Mouse (Mus musculus) spleen, postnatal 36 days (tissue): ENCODE measurements at regions not wholly inside any gene's neighbourhood (a gene's known extent, or its start where the extent isn't known, plus 50 kb on each side); places are given as distances from the start of the nearest gene placed in this dataset.

ENCODE experiments used
- DNase-seq, 2 experiments: peaks; one replicate each; pipeline ENCODE4 v3.0.0; 2022; ENCODE audit warnings: low spot score in 2 of 2, mixed read lengths in 1 of 2

DNA sequence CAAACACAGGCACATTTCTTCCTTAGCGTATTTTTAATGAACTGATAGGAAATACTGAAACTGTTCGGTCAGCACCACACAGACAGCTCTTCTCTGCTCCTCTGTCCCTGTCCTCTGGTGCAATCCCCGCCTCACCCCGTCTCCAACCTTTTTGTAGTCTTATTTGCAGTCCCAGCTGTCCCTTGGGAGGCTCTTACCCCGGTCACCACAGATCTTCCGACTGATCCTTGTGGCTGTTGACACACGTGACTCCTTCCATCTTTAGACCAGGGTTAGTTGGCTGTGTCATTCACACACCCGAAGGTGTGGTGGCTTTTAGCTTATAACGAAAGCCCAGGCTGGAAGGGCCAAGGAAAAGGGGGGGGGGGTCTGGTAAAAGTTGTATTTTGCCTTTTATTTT, 56.4 kb downstream of the Cyp26a1 start:
- no peak for DNase-seq

DNA sequence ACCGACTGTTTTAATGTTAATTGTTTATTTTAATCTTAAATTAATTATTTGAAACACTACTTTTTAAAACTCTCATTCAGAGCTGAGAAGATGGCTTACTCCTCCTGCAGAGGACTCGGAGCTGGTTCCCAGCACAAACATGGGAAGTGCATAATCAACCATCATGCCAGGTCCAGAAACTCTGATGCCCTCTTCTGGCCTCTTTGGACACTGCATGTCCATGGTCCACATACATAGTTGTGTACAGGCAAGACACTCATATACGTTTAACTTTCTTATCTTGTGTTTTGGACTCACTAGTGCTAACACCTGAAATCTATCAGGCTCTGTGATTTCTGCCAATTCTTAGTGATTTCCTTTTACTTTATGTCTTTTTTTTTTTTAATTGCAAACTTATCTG, 57.8 kb downstream of the Cyp26a1 start:
- no peak for DNase-seq

DNA sequence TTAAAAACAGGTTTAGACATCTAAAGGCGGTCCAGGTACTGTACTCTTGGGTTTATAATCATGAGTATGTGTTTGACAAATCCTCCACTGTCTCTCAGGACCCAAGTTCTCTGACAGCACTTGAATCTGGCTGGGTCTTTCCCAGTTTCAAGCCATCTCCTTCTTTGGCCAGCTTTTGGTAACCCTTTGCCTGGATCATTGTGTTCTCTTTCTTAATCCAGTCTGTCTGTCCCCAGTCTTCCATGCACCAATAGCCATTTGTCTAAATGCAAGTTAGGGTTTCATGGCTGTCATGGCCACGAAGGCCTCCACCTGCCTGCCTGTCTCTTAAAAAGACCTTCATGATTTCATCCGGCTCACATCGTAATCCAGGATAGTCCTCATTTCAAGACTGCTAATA, 71.8 kb downstream of the Cyp26a1 start:
- no peak for DNase-seq

DNA sequence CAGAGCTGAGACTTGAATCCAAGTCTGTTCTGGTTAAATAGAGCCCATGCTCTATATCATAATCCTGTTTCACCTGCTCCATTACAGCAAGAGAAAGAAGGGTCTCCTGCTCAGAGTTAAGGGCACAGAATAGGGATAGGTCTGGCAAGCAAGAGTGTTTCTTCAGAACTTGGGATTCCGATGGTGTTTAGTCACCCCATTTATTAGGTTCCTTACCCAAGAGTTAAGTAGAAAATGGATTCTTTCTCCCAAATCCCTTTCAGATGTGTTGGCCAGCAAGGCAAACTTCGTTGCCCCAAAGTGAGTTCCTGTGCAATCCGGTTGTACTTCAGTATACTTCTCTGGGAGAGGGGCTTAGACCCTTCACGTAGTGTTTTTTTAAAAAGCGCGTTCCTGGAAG, 74.4 kb downstream of the Cyp26a1 start:
- DNase-seq = no peak

DNA sequence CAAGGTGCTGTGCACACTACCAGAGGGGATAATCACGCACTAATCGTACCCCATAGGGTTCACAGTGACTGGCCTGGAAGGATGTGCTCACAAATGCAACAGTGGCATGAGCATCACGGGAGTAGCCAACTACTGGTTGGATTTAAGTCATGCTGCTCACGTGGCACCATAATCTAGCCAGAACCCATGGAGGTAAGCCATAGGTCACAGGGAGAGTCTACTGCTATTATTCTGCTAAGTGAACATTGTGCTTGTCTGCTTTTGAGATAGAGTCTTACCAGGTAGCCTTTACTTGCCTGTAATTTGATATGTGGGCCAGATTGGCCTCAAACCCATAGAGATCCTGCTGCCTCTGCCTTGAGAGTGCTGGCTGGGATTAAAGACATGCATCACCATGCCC, 77.0 kb downstream of the Cyp26a1 start:
- no peak for DNase-seq

DNA sequence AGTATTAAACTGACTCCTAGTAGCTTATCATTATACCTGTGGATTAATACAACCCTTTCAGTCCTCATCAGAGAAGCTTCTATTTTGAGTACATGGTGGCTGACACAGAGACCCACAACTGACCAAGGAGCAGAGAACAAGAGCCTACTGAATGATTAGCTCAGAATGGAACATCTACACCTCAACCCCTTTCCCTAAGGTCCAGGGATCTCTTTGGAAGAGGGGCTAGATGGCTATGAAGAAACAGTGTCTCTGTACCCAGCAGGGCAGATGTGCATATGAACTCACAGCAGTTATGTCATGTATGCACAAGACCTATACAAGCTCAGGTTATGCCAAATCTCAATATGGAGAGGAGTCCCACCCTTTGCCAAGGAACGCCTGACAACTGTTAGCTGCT, 77.4 kb downstream of the Cyp26a1 start:
- DNase-seq = no peak

DNA sequence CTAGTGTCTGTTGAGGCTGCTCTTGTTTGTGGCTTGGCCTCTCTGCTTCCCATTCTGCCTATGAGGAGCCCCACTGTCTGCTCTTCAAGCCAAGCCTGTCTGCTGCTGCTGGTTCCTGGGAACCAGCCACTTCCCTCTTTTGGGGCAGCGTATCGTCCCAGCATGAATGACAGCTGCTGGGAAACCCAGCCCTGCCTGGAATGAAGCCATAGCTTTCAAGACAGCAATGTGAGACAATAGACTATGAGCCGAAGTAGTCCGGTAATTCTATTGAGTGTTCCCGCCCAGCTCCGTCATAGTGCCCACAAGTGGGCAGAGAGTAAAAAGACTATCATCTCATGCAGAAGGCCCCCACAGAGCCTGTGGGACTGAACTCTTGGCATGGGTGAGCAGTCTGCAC, 80.4 kb downstream of the Cyp26a1 start:
- no peak for DNase-seq

DNA sequence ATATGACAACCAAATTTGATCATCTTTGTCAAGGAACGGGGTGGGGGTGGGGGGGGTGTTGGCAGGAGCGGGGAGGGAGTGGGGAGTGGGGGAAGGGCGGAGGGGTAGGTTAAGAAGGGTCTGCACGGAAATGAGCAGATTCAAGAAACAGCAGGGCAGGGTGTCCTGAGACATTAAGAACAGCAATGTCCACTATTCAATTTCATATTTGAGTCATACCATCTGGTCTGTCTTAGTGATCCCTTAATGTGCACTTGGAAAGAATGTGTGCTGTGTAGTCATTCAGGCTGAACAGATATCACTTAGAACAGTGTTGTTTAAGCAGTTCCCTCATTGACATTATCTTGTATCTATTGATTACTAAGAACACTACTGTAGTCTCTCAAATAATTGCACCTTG, 81.0 kb downstream of the Cyp26a1 start:
- DNase-seq = no peak

DNA sequence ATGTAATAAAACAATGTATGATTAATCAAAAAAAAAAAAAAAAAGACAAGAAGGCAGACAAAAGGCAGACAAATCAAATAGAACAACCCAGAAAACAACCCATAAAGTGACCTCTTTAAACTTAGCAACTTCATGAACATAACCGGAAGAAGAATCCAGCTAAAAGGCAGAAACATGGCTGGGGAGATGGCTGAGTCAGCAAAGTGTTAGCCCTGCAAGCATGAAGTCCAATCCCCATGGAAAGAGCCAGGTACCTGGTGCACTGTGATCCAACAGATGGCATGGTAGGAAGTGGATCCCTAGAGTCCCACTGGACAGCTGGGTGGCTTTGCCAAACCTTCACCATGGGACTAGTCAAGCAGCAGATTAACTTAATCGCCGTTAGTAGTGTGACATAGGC, 90.9 kb downstream of the Cyp26a1 start:
- no peak for DNase-seq

DNA sequence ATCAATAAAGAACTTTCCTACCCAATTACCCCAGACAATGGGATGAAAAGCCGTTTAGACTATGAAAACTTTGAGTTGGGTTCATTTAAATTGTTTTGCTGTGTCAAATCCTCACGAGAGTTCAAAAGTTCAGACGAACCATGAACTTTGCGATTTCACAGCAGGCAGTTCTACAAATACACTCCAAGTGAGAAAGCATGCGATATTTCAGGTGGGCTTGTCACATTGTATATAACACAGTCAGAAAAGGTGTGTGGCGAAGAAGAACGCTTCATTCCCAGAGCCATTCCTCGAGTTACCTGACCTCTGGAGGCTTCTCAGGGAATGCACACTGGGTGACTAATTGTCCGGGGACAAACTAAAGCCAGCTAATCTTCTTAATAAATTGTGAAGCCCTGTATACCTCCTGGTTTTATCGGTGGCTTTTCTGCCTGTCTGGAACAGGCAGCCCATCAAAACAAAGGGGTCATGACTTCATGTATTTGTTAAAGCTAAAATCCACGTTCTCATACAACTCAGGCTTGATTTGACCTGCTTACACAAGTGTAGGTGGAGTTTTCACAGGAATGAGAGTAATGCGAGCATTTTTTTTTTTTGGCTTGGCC, 92.1 kb downstream of the Cyp26a1 start:
- no peak for DNase-seq

DNA sequence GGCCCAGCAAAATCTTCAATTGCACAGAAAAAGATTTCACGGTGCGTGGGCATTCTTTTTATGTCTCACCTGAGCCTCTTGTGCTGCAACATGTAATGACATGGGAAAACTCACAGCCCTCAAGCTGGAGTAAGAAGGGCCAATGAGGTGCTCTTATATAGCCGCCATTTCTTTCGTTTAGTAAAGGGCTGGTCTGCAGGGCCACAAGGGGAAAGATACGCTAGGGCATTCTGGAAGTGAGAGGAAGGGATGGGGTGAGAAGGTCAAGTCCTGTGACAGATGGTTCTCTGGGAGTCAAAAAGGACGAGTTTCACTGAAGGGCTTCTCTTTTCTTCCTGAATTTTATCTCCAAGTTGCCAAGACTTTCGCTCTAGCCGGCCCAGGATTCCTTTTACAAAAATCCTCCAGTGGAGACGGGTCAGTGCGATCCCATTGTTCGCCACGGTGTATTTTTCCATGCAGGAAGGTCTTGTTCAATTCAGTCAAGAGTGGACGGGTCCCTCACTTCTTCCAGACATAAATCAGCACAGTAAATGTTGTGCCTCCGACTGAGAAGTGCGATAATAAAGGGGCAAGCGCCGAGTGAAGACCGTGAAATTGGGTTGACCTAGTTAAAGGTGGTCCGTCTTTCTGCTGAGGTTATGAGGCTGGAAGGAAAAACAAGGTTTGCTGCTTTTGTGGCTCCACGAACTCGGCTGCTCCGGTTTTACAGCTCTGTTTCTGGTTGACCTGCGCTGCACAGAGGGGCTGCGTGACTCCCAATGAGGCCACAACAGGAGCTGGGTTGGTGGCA, 92.9 kb downstream of the Cyp26a1 start:
- no peak for DNase-seq

DNA sequence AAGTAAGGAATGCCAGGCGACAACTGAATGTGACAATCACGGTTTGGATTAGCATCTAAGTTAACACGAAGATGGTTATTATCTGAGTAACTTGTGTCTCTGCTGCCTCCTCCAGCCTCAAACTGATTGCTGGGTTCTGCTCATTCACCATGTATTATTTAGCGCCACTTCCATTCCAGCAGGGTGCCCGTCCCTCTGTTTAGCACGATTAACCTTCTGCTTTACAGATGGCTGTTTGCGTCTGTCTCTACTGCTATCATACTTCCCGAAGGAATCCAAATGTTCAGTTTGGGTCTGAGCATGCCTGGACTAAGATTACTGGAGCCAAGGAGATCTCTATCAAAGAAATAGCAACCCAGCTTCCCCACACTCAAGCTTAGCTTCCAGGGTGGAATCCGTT, 95.6 kb downstream of the Cyp26a1 start:
- DNase-seq = no peak

DNA sequence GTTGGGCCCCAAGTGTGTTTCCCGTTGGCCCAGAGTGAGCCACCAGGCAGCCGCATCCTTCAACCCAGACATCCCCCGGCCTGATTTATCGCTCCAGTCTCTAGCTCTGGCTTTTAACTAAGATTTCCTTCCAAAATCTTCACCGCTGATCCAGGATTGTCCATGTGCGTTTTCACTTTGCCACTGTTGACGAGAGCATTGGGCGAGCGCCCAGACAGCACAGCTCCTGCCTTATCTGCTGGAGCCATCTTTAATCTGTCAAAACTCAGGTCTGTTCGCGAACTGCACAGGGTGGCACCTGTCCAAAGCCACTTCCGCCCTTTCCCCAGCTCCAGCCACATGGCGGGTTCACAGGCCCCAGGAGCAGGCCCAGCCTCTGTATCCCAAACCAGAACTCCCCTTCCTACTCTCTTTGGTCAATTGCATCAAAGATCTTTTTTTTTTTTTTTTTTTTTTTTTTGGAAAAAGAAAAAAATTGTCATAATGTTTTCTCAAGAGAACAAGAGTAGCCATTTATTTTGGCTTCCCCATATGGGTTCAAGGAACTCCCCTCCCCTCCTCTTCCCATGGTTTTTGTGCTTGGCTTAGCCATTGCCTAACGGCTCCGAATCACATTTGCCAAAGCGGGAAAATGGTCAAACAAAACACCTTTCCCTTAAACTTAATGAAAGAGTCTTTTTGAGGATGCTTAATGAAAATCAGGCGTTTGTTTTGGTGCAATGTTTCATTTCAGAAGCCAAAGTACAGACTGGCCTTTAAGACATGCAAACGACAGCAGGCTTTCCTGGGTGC, 98.2 kb downstream of the Cyp26a1 start:
- DNase-seq = no peak

DNA sequence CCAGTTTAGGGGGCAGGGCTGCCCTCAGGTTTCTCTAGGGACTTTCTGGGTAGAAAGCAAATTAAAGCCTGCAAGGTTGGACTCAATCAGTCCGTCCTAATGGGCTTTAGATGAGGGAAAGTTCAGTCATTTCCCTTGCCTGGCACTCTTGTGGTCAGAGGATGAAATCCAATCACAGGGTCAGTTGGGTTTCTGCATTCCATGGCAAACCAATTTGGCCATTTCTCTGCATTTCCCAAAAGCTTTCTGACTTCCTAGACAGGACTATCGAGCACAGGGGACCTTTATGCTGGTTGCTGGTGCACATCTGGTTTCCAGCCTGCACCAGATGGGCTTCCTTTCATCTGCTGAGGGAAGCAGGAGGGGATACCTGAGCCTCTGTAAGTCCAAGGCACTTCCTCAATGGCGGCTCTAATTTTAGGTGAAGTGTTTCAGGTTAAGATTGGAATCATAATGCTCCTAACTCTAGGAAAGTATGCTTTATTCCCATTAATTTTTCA, 102.6 kb downstream of the Cyp26a1 start:
- no peak for DNase-seq

DNA sequence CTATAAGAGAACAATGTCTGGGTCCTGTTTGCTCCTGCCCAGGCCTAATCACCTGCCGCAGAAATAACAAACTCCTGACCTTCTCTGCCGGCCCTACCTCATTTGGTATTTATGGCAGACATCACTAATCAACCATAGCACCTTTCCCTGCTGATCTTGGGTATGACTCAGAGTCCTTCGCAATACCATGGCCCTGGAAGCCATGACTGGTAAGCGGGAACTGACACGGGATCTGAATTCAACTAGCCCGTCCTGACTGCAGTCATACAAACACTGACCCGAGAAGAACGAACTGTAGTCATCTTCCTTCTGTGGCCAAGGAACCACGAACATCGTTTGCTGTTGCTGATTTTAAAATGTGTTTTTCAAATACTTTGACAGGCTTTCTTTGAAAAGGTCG, 112.1 kb downstream of the Cyp26a1 start:
- no peak for DNase-seq

DNA sequence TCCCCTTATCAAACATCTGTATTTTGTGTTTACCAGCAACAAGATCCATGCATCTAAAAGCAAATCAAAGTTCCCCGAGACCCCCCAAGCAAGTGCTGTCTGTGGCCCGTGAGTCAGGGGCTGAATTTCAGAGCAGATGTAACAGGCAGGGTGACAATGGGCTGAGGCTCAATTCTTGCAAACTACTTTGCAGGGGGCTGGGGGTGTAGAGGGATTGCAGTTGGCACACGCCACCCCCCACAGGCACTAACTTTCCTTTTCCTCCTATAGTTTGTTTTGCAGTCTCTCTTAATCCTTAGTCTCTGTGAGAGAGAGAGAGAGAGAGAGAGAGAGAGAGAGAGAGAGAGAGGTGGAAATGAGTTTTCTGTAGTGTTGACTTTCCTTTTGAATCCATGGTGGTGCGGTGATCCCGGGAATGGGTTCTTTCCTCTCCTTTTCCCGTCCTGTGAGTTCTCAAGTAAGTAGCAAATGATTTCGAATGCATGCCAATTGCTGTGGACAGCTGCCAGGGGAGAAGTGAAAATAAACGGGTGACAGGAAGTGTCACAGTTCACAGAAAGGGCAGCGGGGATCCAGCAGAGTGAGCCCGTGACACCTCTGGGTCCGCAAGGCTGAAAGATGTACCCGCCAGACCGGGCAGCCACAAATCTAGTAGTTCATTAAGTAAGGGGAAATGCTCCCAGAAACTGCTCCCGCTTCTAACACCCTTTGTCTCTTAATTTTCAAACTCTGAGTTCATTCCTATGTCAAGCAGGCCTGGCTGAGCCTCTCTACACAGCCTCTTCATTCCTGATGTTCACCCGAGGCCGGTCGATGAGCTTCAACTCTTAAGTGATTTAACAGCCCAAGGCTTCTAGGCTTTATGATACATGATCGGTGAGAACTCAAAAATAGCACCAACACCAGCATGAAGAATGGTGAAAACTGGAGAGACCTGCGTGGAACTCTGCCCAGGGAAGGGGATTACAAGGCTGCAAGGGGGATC, 116.8 kb downstream of the Cyp26a1 start:
- DNase-seq = peak; percentile 65 to 68

DNA sequence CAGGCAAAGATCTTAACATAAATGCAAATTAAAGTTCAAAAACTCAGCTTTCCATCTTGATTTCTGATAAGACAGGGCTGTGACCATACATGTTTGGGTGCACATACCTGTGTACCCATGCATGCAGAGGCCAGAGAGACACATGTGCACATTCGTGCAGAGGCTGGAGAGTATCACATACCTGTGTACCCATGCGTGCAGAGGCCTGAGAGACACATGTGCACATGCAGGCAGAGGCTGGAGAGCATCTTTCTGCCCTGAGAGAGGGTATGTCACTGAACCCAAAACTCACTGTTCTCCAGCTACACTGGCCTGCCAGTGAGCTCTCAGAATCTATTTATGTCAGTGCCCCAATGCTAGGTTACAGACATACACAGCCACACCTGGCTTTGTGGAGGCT, 118.0 kb downstream of the Cyp26a1 start:
- no peak for DNase-seq

DNA sequence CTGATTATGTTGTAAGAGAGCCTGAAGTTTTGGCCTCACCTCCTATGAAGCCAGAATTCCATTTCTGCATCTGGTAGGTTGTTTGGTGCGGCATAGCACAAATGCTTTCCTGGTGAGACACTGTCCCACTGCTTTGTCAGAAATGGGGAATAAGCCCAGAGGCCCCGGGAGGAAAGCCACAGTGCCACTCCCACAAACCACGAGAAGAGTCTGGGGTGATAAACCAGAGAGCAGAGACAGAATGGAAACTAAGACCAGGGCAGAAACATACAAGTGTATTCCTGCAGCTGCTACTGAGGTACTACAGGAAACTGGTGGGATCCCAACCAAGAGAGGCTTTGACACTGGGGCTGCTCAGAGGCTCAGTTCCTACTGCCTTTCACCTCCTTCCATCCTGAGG, 123.6 kb downstream of the Cyp26a1 start:
- DNase-seq = no peak

DNA sequence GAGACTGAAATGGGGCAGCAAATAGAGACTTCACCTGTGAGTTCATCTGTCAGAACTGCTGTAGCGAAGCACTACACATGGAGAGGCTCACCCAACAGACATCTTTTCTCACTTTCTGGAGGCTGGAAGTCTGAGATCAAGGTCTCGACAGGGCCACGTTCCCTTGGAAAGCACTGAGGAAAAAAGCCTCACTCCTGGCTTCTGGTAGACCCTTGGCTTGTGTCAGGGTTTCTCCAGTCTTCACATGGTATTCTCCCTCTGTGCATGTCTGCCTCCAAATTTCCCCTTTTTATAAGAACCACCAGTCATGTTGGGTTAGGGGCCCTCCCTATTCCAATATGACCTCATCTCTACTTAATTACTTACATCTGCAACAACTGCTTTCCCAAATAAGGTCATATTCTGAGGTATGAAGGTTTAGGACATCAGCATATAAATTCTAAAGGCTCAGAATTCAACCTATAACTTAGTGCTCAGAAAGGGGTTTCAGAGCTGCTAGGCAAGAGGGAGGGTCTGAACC, 124.1 kb downstream of the Cyp26a1 start:
- no peak for DNase-seq

DNA sequence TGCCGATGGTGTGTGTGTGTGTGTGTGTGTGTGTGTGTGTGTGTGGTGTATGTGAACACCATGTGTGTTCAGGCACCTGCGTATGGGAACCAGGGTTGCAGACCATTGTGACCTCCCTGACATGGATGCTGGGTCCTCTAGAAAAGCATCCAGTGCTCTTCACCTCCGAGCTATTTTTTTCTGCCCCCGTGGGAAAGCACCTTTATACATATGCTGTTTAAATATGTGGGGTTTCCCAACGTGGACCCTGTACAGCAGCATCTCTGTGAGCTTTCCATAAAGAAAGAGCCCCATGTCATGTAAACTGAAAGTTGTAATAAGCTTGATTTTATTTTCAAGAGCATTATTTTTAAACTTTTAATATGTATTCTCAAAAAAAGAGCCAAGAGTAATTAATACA, 126.6 kb downstream of the Cyp26a1 start:
- DNase-seq = no peak

DNA sequence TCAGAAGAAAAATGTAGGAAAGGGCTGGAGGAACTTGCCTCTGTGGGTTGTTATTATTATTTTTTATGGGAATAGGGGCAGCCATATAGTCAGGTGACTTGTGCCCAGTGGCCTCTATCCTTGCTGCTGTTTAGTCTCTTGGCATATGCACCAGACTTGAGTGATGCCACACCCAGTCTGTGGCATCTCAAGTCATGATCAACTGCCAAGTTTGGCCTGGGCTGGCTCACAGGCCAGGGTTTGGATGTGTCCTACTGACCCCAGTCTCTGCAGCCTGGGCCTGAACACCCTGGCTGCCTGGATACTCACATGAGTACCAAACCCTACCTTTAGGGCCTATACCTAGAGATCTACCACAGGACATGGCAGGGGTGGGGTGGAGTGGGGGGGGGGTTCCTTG, 133.8 kb downstream of the Cyp26a1 start:
- no peak for DNase-seq
